Mouse (Mus musculus) intestine, embryonic 15.5 days (tissue): ENCODE results near the gene Ndufb8. TPM values are rescaled to one million over a fixed set of nuclear protein-coding genes. Genes with fewer than 3 reads are reported as not detected.

Experiments
- ATAC-seq: fragments of 200-750 bp; cut with Nextera tagmentation; 2 replicates; pipeline ENCODE4 v1.8.0; 2017; ENCODE audit warnings: moderate TSS enrichment, moderate library complexity
- H3K27ac ChIP-seq: fragments of 300-500 bp; sonication (generic); 2 replicates; pipeline ENCODE4 v1.5.1; 2015; ENCODE audit warnings: mild to moderate bottlenecking, inconsistent platforms
- H3K27me3 ChIP-seq: fragments of 300-500 bp; sonication (generic); replicated peaks from 2 replicates; pipeline ENCODE4 v1.6.1; 2015; ENCODE audit warnings: inconsistent platforms
- H3K36me3 ChIP-seq: fragments of 300-500 bp; sonication (generic); 2 replicates; pipeline ENCODE4 v1.6.1; 2015; ENCODE audit warnings: inconsistent platforms
- H3K4me1 ChIP-seq: fragments of 300-500 bp; sonication (generic); replicated peaks from 2 replicates; pipeline ENCODE4 v1.6.1; 2015; ENCODE audit warnings: inconsistent platforms
- H3K4me2 ChIP-seq: fragments of 300-500 bp; sonication (generic); replicated peaks from 2 replicates; pipeline ENCODE4 v1.6.1; 2015; ENCODE audit warnings: mild to moderate bottlenecking, inconsistent platforms
- H3K4me3 ChIP-seq: fragments of 300-500 bp; sonication (generic); replicated peaks from 2 replicates; pipeline ENCODE4 v1.5.1; 2015; ENCODE audit warnings: inconsistent platforms
- H3K9ac ChIP-seq: fragments of 300-500 bp; sonication (generic); 2 replicates; pipeline ENCODE4 v1.6.1; 2015; ENCODE audit warnings: inconsistent platforms
- H3K9me3 ChIP-seq: fragments of 300-500 bp; sonication (generic); 2 replicates; pipeline ENCODE4 v1.6.1; 2016; ENCODE audit warnings: inconsistent platforms
- WGBS: fragments of 180-500 bp; shearing (Covaris S2); methylation state at CpG from one replicate; pipeline ENCODE4 v1.1.7; 2015; 5-methylcytosine and 5-hydroxymethylcytosine counted together
- polyA plus RNA-seq: library from polyadenylated mRNA; unstranded; fragments of >200 nt; fragmentation: Nextera tagmentation; extraction: Ambion mirVana; gene quantifications from 2 replicates; pipeline ENCODE4 v1.2.1, GENCODE M21; 2015

The Ndufb8 gene
- polyA plus RNA-seq, 1 experiment from 2014 or later: 562 TPM

DNA sequence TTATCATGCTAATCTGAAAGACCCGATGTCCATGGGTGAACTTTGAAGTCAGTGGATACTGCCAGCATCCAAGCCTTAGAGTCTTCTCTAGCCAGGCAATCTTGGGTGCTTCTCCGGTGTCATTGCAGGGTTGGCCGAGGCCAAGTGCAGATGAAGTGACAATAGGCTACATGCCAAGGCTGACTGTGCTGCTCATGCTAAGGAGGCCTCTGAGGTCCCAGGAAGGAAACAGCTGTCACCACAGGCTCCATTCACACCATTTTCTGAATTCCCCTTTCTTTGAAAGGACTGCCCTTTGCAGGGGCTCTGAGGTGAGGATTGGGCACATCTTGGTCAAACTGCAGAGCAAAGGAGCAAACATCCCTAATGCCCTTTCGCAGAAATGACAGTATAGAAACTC, 52.5 kb downstream of the Ndufb8 start:
- no peak overlapping the region for H3K27ac ChIP-seq

DNA sequence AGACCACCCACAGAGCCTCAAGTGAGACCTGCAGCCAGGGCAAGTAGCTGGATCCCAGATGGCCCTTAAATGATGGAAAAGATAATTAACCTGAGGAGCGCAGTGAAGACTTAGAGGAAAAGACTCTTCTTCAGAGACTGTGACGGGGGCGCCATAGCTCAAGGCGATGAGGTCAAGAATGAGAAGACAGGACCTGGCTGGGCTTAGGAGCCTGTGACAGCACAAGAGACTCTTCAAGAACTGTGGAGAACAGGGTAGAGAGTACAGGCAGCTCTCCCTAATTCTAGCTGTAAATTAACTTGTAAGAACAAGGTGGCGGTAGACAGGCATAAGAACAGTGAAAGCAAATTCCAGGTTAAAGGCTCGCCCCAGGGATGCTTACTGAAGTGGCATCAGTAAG, 53.3 kb downstream of the Ndufb8 start:
- Histone ChIP-seq H3K36me3 (no peaks in the 10 kb centered on the region), H3K27me3 (0 out of 2 replicates have a peak, but pooled peaks cover 4% of the 10 kb centered on the region), H3K9me3 (no peaks in the 10 kb centered on the region), H3K9ac (no peak overlapping the region), H3K4me2 (no peak overlapping the region), H3K4me3 (no peak overlapping the region), H3K27ac (no peak overlapping the region), H3K4me1 (no peaks in the 10 kb centered on the region)
- no peak for ATAC-seq
- WGBS: 64% methylated on average over 6 of the region's 6 CpGs

More for the DNA sequence above, 52.5 kb downstream of the Ndufb8 start:
- Histone ChIP-seq H3K4me1 (no peaks in the 10 kb centered on the region), H3K9ac (no peak overlapping the region), H3K27me3 (0 out of 2 replicates have a peak, but pooled peaks cover 4% of the 10 kb centered on the region), H3K36me3 (no peaks in the 10 kb centered on the region), H3K4me2 (no peak overlapping the region), H3K9me3 (no peaks in the 10 kb centered on the region), H3K4me3 (no peak overlapping the region)
- no peak for ATAC-seq
- WGBS: 74% methylated on average over 4 of the region's 4 CpGs

- Histone ChIP-seq H3K4me2 (no peak overlapping the region), H3K4me1 (no peaks in the 10 kb centered on the region), H3K36me3 (no peaks in the 10 kb centered on the region), H3K9me3 (no peaks in the 10 kb centered on the region), H3K4me3 (no peak overlapping the region), H3K27ac (no peak overlapping the region), H3K27me3 (0 out of 2 replicates have a peak, but pooled peaks cover 4% of the 10 kb centered on the region), H3K9ac (no peak overlapping the region)
- no peak for ATAC-seq
- 38% methylated on average over 5 of the region's 5 CpGs for WGBS
Observed at GRCm38 (mm10) chr19:44500240-44500639, 55.0 kb downstream of the Ndufb8 start.

- H3K36me3 ChIP-seq: no peaks in the 10 kb centered on the region
- H3K27me3 ChIP-seq: 0 out of 2 replicates have a peak, but pooled peaks cover 4% of the 10 kb centered on the region
- H3K4me1 ChIP-seq: no peaks in the 10 kb centered on the region
- H3K27ac ChIP-seq: no peak overlapping the region
- no peak for ATAC-seq
- H3K4me2 ChIP-seq: no peak overlapping the region
- H3K4me3 ChIP-seq: no peak overlapping the region
- WGBS: 35% methylated on average over 6 of the region's 6 CpGs
- H3K9me3 ChIP-seq: no peaks in the 10 kb centered on the region
- H3K9ac ChIP-seq: no peak overlapping the region
Observed at GRCm38 (mm10) chr19:44498936-44499335, 56.3 kb downstream of the Ndufb8 start.

Other genes starting within 250 kb of the Ndufb8 start
- gene Scd4, start 222.3 kb downstream of the Ndufb8 start, polyA plus RNA-seq: 0.10 and 0.19 TPM in 2 replicates
- gene Scd1, start 147.6 kb downstream of the Ndufb8 start, polyA plus RNA-seq: 5.2 TPM in 2 replicates
- gene Wnt8b, start 62.0 kb downstream of the Ndufb8 start, polyA plus RNA-seq: not detected in 2 replicates
- 0.40 and 0.49 TPM in 2 replicates for gene Sec31b, start 9.6 kb downstream of the Ndufb8 start, polyA plus RNA-seq
- not detected in 2 replicates for gene Gm20538, start 2.6 kb downstream of the Ndufb8 start, polyA plus RNA-seq
- gene Hif1an, start 7.4 kb upstream of the Ndufb8 start, polyA plus RNA-seq: 25.4 and 26.3 TPM in 2 replicates
- 0.04 and 0.11 TPM in 2 replicates for gene Pax2, start 200.6 kb upstream of the Ndufb8 start, polyA plus RNA-seq